Mouse (Mus musculus): ENCODE measurements around the gene Pmepa1. TPM values are rescaled to one million over a fixed set of nuclear protein-coding genes. Genes with fewer than 3 reads are reported as not detected.

Pmepa1 gene
- polyA plus RNA-seq, 1 experiment from 2014 or later = 6.9 TPM

GRCm38 (mm10) chr2:173250411-173250810 lies 25.9 kb downstream of the Pmepa1 start:
- DNase-seq (ENCODE audit: low spot score) (no peak), ATAC-seq (no peak)
- H3K9me3 ChIP-seq (replicated peaks; ENCODE audit: control insufficient read depth, low read length) = no peaks in the 10 kb centered on the region
- no peak overlapping the region for H3K4me2 ChIP-seq (ENCODE audit: low read length)
- H3K4me1 ChIP-seq (ENCODE audit: control insufficient read depth, insufficient read depth, low read length) = peaks cover 54% of the 10 kb centered on the region
- H3K27me3 ChIP-seq (replicated peaks; ENCODE audit: control insufficient read depth, insufficient read depth, low read length) = no peaks in the 10 kb centered on the region
- 18% methylated on average over 2 of the region's 2 CpGs for WGBS
- no peaks in the 10 kb centered on the region for H3K36me3 ChIP-seq (ENCODE audit: control insufficient read depth, insufficient read depth, low read length)
- no peak overlapping the region for H3K9ac ChIP-seq (ENCODE audit: low read length)
- H3K27ac ChIP-seq (ENCODE audit: low read depth, low read length) = peak overlapping the region; percentile 6; the same call in 1 of the 2 replicates
- no peak overlapping the region for H3K4me3 ChIP-seq (ENCODE audit: low read depth, low read length)

- H3K27me3 ChIP-seq (replicated peaks; ENCODE audit: control insufficient read depth, insufficient read depth, low read length) = no peaks in the 10 kb centered on the region
- DNase-seq (ENCODE audit: low spot score) (no peak), ATAC-seq (no peak)
- H3K4me1 ChIP-seq (ENCODE audit: control insufficient read depth, insufficient read depth, low read length) = peaks cover 53% of the 10 kb centered on the region
- H3K9me3 ChIP-seq (replicated peaks; ENCODE audit: control insufficient read depth, low read length) = no peaks in the 10 kb centered on the region
- no peak overlapping the region for H3K4me2 ChIP-seq (ENCODE audit: low read length)
- H3K27ac ChIP-seq (ENCODE audit: low read depth, low read length) = peak overlapping the region; percentile 6; the same call in 1 of the 2 replicates
- no peaks in the 10 kb centered on the region for H3K36me3 ChIP-seq (ENCODE audit: control insufficient read depth, insufficient read depth, low read length)
- H3K9ac ChIP-seq (ENCODE audit: low read length) = no peak overlapping the region
- H3K4me3 ChIP-seq (ENCODE audit: low read depth, low read length) = no peak overlapping the region
- 74% methylated on average over 8 of the region's 8 CpGs for WGBS
These were observed 26.4 kb downstream of the Pmepa1 start for GRCm38 (mm10) chr2:173249965-173250364.

- H3K9ac ChIP-seq (ENCODE audit: low read length) = no peak overlapping the region
- no peaks in the 10 kb centered on the region for H3K36me3 ChIP-seq (ENCODE audit: control insufficient read depth, insufficient read depth, low read length)
- peaks cover 47% of the 10 kb centered on the region for H3K4me1 ChIP-seq (ENCODE audit: control insufficient read depth, insufficient read depth, low read length)
- DNase-seq (ENCODE audit: low spot score) (peak; percentile 54), ATAC-seq (peak; percentile 43; the same call in 1 of the 2 replicates)
- no peaks in the 10 kb centered on the region for H3K9me3 ChIP-seq (replicated peaks; ENCODE audit: control insufficient read depth, low read length)
- peak overlapping the region; percentile 15; the same call in 1 of the 2 replicates for H3K27ac ChIP-seq (ENCODE audit: low read depth, low read length)
- H3K4me2 ChIP-seq (ENCODE audit: low read length) = no peak overlapping the region
- WGBS = 56% methylated on average over 3 of the region's 3 CpGs
- H3K4me3 ChIP-seq (ENCODE audit: low read depth, low read length) = no peak overlapping the region
- no peaks in the 10 kb centered on the region for H3K27me3 ChIP-seq (replicated peaks; ENCODE audit: control insufficient read depth, insufficient read depth, low read length)
These were observed 26.9 kb downstream of the Pmepa1 start for GRCm38 (mm10) chr2:173249386-173249785.

- Histone ChIP-seq H3K4me3 (ENCODE audit: low read depth, low read length) (no peak overlapping the region), H3K9me3 (replicated peaks; ENCODE audit: control insufficient read depth, low read length) (no peaks in the 10 kb centered on the region), H3K4me1 (ENCODE audit: control insufficient read depth, insufficient read depth, low read length) (peaks cover 44% of the 10 kb centered on the region), H3K27ac (ENCODE audit: low read depth, low read length) (0 out of 2 replicates have a peak overlapping the region, but pooled peaks have one; percentile 15), H3K4me2 (ENCODE audit: low read length) (no peak overlapping the region), H3K9ac (ENCODE audit: low read length) (no peak overlapping the region), H3K27me3 (replicated peaks; ENCODE audit: control insufficient read depth, insufficient read depth, low read length) (no peaks in the 10 kb centered on the region), H3K36me3 (ENCODE audit: control insufficient read depth, insufficient read depth, low read length) (no peaks in the 10 kb centered on the region)
- WGBS = 81% methylated on average over 7 of the region's 7 CpGs
- ATAC-seq (no peak), DNase-seq (ENCODE audit: low spot score) (no peak)
These were observed 27.5 kb downstream of the Pmepa1 start for GRCm38 (mm10) chr2:173248822-173249221.

- Histone ChIP-seq H3K9me3 (replicated peaks; ENCODE audit: control insufficient read depth, low read length) (no peaks in the 10 kb centered on the region), H3K27me3 (replicated peaks; ENCODE audit: control insufficient read depth, insufficient read depth, low read length) (no peaks in the 10 kb centered on the region), H3K36me3 (ENCODE audit: control insufficient read depth, insufficient read depth, low read length) (no peaks in the 10 kb centered on the region), H3K4me3 (ENCODE audit: low read depth, low read length) (no peak overlapping the region), H3K9ac (ENCODE audit: low read length) (no peak overlapping the region), H3K4me1 (ENCODE audit: control insufficient read depth, insufficient read depth, low read length) (peaks cover 43% of the 10 kb centered on the region), H3K27ac (ENCODE audit: low read depth, low read length) (no peak overlapping the region), H3K4me2 (ENCODE audit: low read length) (no peak overlapping the region)
- DNase-seq (ENCODE audit: low spot score) (no peak), ATAC-seq (no peak)
- 63% methylated on average over 2 of the region's 2 CpGs for WGBS
These were observed 28.4 kb downstream of the Pmepa1 start for GRCm38 (mm10) chr2:173247911-173248310.

- no peak overlapping the region for H3K4me3 ChIP-seq (ENCODE audit: low read depth, low read length)
- DNase-seq (ENCODE audit: low spot score) (no peak), ATAC-seq (no peak)
- H3K27ac ChIP-seq (ENCODE audit: low read depth, low read length) = no peak overlapping the region
- 15% methylated on average over 2 of the region's 2 CpGs for WGBS
- H3K27me3 ChIP-seq (replicated peaks; ENCODE audit: control insufficient read depth, insufficient read depth, low read length) = no peaks in the 10 kb centered on the region
- no peaks in the 10 kb centered on the region for H3K9me3 ChIP-seq (replicated peaks; ENCODE audit: control insufficient read depth, low read length)
- H3K4me1 ChIP-seq (ENCODE audit: control insufficient read depth, insufficient read depth, low read length) = peaks cover 45% of the 10 kb centered on the region
- no peak overlapping the region for H3K4me2 ChIP-seq (ENCODE audit: low read length)
- no peak overlapping the region for H3K9ac ChIP-seq (ENCODE audit: low read length)
- no peaks in the 10 kb centered on the region for H3K36me3 ChIP-seq (ENCODE audit: control insufficient read depth, insufficient read depth, low read length)
These were observed 29.1 kb downstream of the Pmepa1 start for GRCm38 (mm10) chr2:173247197-173247596.

- no peaks in the 10 kb centered on the region for H3K36me3 ChIP-seq (ENCODE audit: control insufficient read depth, insufficient read depth, low read length)
- ATAC-seq (no peak), DNase-seq (ENCODE audit: low spot score) (no peak)
- no peak overlapping the region for H3K27ac ChIP-seq (ENCODE audit: low read depth, low read length)
- 73% methylated on average over 8 of the region's 8 CpGs for WGBS
- H3K9ac ChIP-seq (ENCODE audit: low read length) = no peak overlapping the region
- no peaks in the 10 kb centered on the region for H3K27me3 ChIP-seq (replicated peaks; ENCODE audit: control insufficient read depth, insufficient read depth, low read length)
- no peak overlapping the region for H3K4me3 ChIP-seq (ENCODE audit: low read depth, low read length)
- H3K9me3 ChIP-seq (replicated peaks; ENCODE audit: control insufficient read depth, low read length) = no peaks in the 10 kb centered on the region
- no peak overlapping the region for H3K4me2 ChIP-seq (ENCODE audit: low read length)
- peaks cover 40% of the 10 kb centered on the region for H3K4me1 ChIP-seq (ENCODE audit: control insufficient read depth, insufficient read depth, low read length)
These were observed 29.6 kb downstream of the Pmepa1 start for GRCm38 (mm10) chr2:173246688-173247087.

- Histone ChIP-seq H3K27me3 (replicated peaks; ENCODE audit: control insufficient read depth, insufficient read depth, low read length) (no peaks in the 10 kb centered on the region), H3K4me3 (ENCODE audit: low read depth, low read length) (no peak overlapping the region), H3K36me3 (ENCODE audit: control insufficient read depth, insufficient read depth, low read length) (no peaks in the 10 kb centered on the region), H3K4me2 (ENCODE audit: low read length) (no peak overlapping the region), H3K9ac (ENCODE audit: low read length) (no peak overlapping the region), H3K4me1 (ENCODE audit: control insufficient read depth, insufficient read depth, low read length) (peaks cover 37% of the 10 kb centered on the region), H3K9me3 (replicated peaks; ENCODE audit: control insufficient read depth, low read length) (no peaks in the 10 kb centered on the region), H3K27ac (ENCODE audit: low read depth, low read length) (no peak overlapping the region)
- DNase-seq (ENCODE audit: low spot score) = peak; percentile 42
- no peak for ATAC-seq
- 74% methylated on average over 20 of the region's 20 CpGs for WGBS
These were observed 31.1 kb downstream of the Pmepa1 start for GRCm38 (mm10) chr2:173245258-173245657.

- Histone ChIP-seq H3K4me3 (ENCODE audit: low read depth, low read length) (no peak overlapping the region), H3K27me3 (replicated peaks; ENCODE audit: control insufficient read depth, insufficient read depth, low read length) (no peaks in the 10 kb centered on the region), H3K4me1 (ENCODE audit: control insufficient read depth, insufficient read depth, low read length) (peaks cover 31% of the 10 kb centered on the region), H3K4me2 (ENCODE audit: low read length) (no peak overlapping the region), H3K27ac (ENCODE audit: low read depth, low read length) (no peak overlapping the region), H3K36me3 (ENCODE audit: control insufficient read depth, insufficient read depth, low read length) (no peaks in the 10 kb centered on the region), H3K9me3 (replicated peaks; ENCODE audit: control insufficient read depth, low read length) (no peaks in the 10 kb centered on the region), H3K9ac (ENCODE audit: low read length) (no peak overlapping the region)
- ATAC-seq = no peak
- 84% methylated on average over 3 of the region's 3 CpGs for WGBS
- no peak for DNase-seq (ENCODE audit: low spot score)
These were observed 32.2 kb downstream of the Pmepa1 start for GRCm38 (mm10) chr2:173244108-173244507.
